Mouse (Mus musculus): ENCODE data around the gene Wwc2.

- no peak for TF ChIP-seq CTCF (IDR thresholded peaks at IDR 0.05; ENCODE audit: borderline replicate concordance, insufficient read depth, low read length)
- TF ChIP-seq POLR2A (IDR thresholded peaks at IDR 0.05; ENCODE audit: low read depth, low read length) = no peak
These were observed 47.7 kb upstream of the Wwc2 start for GRCm38 (mm10) chr8:48038261-48038934.
